Mouse (Mus musculus) MN1 (cell line): ENCODE results near the gene Ephb1.

Source experiments
- DNase-seq: peaks from one replicate; pipeline ENCODE4 v3.0.0-alpha.2; 2016; ENCODE audit warnings: low spot score

Gene Ephb1

GRCm38 (mm10) chr9:102305432-102306100 is 48.9 kb downstream of the Ephb1 start:
- no peak for DNase-seq

DNA sequence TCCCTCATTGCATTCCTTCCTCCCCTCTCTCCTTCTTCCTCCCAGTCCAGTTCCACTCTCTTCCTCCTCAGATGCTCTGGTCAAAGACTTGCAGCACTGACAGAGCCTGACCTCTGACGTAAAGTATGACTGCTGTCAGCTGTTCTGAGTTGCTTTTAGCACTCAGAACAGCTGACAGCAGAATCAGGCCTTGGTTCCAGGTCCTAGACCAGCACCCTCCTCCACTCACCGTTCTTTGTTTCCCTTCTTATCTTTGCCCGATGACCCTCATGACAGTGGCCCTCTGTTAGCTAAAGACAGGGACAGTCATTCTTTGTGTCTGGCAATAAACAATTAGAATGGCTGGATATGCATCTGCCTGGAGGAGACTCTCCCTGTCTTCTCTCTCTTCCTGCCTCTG is 49.7 kb downstream of the Ephb1 start:
- DNase-seq, result no peak

- no peak for DNase-seq
Observed at GRCm38 (mm10) chr9:102303882-102304281, 50.6 kb downstream of the Ephb1 start.

DNA sequence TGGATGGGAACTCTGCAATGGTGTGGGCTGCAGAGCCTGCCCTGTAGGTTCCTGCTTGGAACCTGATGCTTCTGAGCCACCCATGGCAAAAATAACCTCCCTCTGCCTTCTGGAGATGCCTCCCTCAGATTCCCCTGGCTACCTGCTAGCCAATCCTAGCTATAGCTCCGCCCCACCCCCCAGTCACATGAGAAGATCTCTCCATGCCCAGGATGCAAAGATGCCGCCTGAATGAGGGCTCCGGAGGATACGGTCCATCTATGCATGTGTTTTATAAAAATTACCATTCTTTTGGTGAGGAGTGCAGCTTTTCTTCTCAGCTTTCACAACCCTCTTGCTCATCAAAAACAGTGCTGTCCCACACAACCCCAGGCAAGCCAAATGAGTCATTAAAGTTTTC is 53.5 kb downstream of the Ephb1 start:
- no peak for DNase-seq

- no peak for DNase-seq
Observed at GRCm38 (mm10) chr9:102298741-102299140, 55.8 kb downstream of the Ephb1 start.

GRCm38 (mm10) chr9:102297986-102298385 is 56.5 kb downstream of the Ephb1 start:
- DNase-seq, result no peak

DNA sequence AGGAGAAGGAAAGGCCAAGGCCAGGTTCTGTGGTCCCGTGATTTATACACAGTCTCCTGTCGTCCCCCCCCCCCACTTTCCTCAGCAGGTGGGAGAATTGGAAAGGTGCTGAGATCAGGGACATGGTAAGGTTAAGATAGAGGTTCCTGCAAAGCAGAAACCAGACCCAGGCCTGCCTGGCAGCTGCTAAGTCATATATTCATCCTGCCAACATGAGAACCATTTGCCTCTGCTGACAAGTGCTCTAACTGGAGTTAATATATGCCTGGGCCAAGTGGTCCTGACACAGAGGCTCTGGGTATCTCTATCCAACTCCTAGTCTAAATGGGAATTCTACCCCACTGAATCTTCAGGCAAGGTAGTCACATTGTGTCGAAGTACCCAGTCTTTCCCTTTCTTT is 57.3 kb downstream of the Ephb1 start:
- DNase-seq, result no peak

GRCm38 (mm10) chr9:102293605-102294004 is 60.9 kb downstream of the Ephb1 start:
- no peak for DNase-seq

- DNase-seq, result no peak
Observed at GRCm38 (mm10) chr9:102291230-102291629, 63.3 kb downstream of the Ephb1 start.

DNA sequence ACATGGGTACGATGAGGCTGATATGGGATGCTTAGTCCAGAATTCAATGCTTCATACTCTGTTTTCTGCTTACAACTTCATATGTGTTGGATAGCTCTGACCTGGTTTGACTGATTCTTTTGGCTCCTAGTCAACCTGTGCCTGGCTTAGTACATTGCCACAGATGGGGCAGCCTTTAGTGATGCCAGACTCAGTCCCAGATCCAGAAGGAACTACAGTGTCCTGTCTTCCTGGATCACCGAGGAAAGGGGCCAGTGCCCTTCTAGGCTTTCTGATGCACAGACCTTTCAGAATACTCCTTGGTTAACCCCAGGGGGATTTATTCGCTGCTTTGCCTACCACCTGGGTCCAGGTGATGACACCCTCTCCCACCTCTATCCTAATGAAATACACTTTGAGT is 66.1 kb downstream of the Ephb1 start:
- DNase-seq, result no peak

GRCm38 (mm10) chr9:102275931-102276330 is 78.6 kb downstream of the Ephb1 start:
- no peak for DNase-seq

GRCm38 (mm10) chr9:102274016-102274415 is 80.5 kb downstream of the Ephb1 start:
- DNase-seq, result no peak

GRCm38 (mm10) chr9:102273469-102273808 is 81.1 kb downstream of the Ephb1 start:
- DNase-seq, result no peak

DNA sequence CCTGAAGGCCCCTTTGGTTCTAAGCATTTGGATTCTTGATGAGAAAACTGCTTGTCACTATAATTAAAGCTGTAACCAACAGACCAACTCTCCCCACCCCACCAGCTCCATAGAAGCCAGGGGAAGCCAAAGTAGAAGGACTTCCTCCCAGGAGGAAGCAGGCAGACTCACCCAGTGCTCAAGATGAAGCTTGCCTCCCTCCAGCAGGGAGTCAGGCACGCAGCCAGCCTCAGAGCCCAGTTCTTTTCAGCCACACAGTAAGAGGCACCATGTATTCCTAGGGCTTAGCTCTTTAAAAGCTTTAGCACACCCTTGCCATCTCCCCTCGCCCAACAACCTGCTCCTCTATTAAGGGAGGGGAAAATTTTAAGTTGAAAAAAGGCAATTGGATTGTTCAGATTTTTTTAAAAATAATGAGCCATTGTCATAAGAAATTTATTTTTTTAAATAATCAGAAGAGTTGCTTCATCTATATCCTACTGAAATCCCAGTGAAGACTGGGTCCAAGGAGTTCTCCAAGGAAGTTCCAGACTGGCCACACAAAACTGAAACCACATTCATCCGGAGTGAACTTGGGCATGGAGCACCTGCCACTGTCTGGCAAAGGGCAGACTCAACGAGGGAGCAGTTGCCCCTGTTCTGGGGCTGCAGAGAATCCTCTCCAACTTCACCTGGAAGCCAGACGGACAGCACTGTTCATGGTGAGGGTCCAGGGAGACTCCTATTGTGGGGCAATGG is 81.6 kb downstream of the Ephb1 start:
- no peak for DNase-seq

DNA sequence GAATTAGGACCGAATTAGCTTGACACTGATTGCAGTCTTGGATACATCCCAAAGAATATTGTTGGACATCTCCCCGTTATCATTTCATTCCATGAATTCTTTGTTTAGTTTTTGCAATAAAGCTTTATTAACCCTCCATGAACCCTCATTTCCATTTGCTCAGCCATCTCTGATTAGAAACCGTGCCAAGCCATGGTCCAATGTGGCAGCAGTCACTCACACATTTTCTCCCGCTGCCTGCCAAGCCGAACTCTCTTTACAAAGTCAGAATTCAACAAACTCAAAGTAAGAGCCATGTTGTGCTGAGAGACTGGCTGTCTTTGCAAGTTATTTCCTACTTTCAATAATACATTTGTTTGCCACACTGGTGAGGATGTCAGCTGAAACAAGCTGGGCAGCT is 84.0 kb downstream of the Ephb1 start:
- no peak for DNase-seq

- DNase-seq, result no peak
Observed at GRCm38 (mm10) chr9:102267311-102268027, 87.0 kb downstream of the Ephb1 start.

DNA sequence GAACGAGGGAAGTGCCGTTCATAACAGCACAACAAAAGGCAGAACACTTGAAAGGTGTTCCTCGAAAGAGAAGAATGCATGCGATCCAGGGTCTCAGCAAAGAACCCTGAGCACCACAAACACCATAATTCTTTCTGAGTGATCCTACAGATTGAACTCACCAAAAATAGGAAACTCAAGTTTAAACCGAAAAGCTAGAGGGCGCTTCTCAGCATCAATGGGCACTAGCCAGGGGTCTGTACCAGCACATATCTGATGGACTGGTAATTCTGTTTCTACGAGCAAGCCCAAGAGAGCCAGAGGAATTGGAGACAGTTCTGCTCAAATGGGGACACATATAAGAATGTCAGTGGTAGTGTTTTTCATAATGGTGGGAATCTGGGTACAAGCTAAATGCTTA is 90.7 kb downstream of the Ephb1 start:
- DNase-seq, result no peak

DNA sequence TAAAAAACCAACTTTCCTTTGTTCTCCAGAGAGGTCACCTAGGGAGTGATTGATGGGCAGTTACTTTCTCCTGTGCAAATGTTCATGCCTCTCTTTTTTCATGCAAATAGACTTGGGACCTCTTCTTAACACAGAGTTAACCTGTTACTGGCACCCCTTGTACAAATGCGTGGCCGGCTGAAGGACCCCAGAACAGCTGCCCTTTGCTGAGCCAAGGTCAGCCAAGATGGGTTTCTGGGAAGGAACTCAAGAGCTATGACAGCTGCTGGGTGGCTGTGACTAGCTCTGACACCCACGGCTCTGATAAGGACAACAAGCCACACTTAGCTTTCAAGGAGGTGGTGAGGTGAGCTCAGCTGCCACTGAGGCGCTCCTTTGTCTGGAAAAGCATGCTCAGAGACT is 92.4 kb downstream of the Ephb1 start:
- DNase-seq, result no peak

GRCm38 (mm10) chr9:102261511-102261910 is 93.0 kb downstream of the Ephb1 start:
- no peak for DNase-seq

DNA sequence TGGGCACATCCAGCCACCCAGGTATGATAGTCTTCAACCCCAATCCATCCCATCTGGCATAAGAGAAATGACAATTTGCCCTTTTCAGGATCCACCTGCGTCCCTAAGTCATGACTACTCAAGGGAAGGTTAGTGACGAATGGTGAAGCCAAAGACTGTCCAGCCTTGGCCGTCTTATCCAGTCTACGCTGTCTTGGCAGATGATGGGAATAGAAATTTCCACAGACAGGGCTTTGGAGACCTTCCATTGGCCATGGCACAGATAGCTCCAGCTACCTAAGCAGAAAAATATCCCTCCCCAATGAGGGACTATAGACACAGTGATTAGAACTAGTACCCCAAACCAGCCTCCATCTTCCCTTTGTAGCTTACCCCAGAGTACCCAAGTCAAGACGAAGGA is 98.1 kb downstream of the Ephb1 start:
- no peak for DNase-seq

- no peak for DNase-seq
Observed at GRCm38 (mm10) chr9:102255803-102256202, 98.7 kb downstream of the Ephb1 start.

GRCm38 (mm10) chr9:102249124-102249816 is 105.2 kb downstream of the Ephb1 start:
- DNase-seq, result no peak

DNA sequence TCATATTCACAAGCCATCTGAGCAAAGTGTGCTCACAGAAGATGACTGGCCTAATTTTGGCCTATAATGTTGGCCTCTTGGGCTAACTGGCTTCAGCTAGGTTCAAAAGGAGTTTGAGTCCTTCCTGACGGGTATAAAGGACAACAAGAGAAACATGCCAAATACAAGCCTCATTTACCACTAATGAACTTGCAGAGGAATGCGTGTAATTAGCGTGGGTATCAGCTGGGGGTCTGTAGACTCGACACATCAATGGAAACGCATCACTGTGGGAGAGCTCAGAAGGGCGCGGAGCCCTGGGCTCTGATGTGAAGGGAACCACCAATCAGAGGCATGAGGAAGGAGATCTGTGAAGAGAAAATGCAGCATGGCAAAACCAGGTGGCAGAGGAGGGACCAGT is 108.9 kb downstream of the Ephb1 start:
- no peak for DNase-seq
